Mouse (Mus musculus) embryo, embryonic 11.5 days (tissue): ENCODE measurements around the gene Osbpl2.
"Not testable (repeated sequence)": the region's sequence is repeated elsewhere in the genome, so short reads cannot be mapped to it uniquely, and the experiment has no call there.

Experiments used
- DNase-seq: peaks from one replicate; pipeline ENCODE4 v3.0.0-alpha.2; 2012; ENCODE audit warnings: low read depth, low spot score

The Osbpl2 gene

DNA sequence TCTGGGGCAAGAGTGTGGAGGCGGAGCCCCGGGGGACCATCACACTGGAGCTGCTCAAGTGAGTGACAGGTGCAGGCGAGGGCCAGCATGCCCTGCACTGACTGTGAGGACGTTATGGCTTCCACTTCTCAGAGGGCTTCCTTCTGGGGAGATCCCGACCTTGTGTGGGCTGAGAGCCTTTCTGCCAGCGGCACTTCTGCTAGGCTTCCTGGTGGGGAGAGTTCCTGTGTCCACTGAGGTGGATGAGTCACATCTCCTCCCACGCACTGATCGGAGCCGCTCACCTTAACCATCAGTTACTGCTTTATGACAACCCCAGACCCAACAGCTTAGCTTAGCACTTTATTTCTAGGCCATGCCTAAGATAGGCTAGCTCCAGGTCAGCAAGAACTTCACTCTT is 29.4 kb downstream of the Osbpl2 start:
- no peak for DNase-seq

DNA sequence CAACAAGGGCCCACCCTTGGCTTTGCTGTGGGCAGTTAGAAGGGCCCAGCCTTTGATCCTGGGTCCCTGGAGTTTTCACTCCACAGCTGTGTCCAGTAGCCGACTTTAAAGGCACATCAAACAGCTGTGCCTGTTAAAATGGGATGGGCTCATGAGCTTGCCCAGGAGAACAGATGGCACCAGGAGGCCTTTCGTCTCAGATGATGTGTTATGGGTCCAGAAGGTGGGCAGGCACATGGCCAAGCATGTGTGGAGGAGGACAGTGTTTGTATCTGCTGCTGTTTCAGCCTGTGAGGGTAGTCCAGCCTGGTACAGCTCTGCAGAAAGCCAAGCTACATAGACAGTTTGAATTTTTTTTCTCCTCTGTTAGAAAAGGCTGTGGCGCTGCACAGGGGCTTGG is 35.7 kb downstream of the Osbpl2 start:
- DNase-seq, result no peak

DNA sequence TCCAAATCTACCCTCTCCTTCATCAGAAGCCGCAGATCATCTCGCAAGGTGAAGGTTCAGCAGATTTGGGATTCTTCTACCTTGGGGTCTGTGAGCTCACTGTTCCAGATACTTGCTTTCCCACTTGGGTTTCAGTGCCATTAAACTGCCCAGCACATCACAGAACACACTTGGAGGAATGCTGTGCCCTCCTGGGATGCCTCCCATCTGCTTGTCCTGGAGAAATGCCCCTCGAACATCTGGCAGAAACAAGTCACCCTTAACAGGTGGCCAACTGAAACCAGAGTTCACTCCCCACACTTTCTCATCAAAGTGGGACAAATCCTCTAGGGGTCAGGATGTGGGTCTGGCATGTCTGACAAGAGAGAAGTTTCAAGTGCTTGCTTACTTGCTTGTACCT is 39.5 kb downstream of the Osbpl2 start:
- no peak for DNase-seq

DNA sequence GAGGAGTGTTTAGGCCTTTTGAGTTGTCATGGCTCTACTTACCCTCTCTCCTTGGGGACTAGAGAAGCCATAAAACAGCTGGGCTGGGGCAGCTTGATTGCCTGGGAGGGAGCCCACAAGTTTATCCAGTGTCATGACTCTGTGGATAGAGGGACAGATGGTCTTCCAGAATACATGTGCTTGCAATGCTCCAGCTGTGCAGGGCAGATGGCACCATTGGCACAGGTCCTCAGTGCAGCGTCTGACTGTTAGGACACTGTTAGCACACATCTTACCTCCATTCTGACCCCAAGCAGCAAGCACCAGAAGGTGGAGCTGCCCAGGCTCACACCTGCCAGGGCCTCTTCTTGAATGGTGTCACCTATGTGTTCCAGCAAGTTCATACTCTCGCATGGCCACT is 46.7 kb downstream of the Osbpl2 start:
- no peak for DNase-seq

DNA sequence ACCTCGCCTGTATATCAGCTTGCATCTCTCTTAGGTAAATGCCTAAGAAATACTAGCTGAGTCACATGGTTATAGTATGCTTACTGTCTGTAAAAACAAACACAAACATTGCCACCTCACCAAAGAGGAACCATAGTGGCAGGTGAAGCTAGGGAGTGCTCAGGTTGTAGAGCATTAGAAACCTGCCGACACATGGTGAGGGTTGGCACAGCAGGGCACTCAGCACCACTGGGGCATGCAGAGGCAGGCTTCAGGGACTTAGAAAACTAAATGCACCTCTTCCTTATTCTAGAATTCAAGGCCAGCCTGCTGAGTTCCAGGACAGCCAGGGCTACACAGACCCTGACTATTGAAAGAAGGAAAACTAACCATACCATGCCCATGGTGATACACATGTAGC is 47.8 kb downstream of the Osbpl2 start:
- no peak for DNase-seq

DNA sequence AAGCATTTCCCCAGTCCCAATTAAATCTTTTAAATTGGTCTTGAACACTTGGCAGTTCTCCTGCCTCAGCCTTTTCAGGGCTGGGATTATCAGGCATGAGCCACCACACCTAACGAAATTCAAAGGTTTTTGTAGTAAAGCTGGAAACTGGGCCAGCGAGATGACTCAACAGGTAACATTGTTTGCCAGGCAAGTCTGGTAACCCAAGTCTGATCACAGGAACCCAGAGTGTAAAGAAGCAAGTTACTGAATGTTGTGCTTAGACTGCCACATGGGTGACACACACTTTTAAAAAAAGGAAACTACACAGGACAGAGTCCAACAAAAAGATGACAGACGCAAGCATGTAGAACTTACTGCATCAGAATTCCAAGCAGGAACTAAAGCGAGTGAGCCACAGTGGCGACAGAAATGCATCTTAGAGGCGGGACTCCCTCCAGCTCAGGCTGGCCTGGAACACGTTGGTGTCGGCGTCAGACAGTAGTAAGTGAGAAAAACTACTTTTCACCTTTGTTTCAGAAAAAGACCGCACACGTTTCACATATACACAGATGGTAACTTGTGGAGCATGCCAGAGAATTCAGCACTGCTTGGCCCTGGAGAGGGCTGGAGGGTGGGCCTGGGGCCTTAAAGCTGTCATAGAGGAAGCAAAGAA is 51.2 kb downstream of the Osbpl2 start:
- no peak for DNase-seq

DNA sequence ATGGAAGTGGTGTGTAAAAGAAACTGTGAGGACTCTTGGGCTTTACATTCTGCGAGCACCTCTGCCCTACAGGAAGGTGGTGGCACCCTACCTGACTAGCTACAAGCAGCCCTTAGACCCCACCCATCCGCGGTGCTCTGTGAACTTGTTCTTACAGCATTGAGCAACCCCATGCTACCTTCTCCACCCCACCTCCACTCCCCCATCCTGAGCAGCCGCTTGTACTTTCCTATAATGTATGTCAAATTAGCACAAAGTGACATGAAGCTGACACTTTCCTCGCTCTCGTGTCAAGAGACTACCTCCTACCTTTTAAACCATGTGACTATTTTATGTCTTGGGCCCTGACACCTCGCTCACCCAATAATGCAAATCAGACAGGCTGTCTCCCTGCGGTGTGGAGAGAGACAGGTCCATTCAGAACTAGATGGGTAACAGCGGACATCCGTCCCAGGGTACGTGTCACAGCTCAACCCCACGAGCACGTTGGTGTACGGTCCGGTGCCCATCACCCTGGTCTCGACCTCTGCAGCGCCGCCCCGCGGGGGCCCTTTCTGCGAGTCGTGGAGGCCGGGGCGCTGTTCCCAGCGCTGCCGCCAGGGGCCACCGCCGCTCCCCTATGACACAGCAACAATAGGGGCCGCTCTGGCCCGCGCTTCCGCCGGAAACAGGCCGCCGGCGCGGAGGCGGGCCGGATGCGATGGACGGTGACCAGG is 51.9 kb downstream of the Osbpl2 start, which contains the start of gene Adrm1:
TSS of gene Adrm1 (plus strand) at position 680 of the 716 bp plus-strand sequence.
- peak; percentile 94 for DNase-seq

DNA sequence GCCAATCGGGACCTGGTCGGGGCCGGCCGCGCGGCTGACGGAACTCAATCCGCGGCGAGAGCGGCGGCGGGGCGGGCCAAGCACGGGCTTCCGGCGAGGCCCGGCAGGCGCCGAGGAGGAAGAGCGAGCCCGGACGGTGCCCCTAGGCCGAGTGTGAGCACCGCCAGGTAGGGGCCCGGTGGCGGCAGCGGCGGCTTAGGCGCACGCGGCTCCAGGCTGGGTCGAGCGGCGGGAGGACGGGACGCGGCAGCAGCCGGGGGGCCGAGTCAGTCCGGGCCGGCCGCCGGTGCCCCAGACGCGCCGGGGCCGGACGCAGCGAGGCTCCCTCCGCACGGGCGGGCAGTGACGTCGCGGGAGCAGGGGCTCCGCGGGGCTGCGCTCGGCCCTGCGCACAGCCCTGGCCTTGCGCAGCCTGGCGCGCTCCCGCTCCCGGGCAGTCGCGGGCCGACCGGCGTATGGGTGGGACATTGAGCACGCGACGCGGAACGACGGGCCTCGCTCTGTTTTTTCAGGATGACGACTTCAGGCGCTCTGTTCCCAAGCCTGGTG is 52.5 kb downstream of the Osbpl2 start:
- DNase-seq, result no peak

DNA sequence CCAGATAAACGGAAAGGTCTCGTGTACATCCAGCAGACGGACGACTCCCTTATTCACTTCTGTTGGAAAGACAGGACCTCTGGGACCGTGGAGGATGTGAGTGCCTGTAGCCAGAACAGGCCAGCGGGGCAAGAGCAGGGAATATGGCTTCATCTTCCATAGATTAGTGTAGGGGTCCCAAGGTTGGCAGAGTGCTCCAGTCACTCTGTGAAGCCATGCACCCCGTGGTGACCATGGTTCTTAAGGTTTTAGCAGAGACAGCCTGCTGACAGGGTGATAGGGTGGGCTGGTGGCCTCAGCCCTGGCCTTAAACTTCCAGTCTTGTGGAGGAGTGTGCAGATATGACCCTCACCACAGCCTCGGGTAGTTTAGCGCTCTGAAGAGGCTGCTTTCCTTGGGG is 53.0 kb downstream of the Osbpl2 start:
- no peak for DNase-seq

DNA sequence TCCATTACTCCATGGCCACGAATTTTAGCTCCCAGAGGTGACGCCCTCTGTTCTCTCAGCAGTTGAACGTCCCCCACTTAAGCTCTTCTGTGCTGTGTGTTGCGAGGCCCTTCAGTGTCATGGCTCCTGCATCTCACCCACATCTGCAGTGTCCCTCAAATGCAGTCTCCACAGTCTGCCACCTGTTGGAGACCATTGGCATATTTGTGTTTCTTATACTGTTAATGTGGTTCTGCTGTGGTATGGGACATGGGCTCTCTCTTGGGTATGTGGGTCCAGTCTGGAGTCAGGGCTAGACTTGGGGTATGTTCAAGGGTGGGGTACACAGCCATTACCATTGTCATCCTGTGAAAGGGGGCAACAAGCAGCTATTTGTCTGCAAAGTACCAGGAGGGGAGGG is 54.1 kb downstream of the Osbpl2 start:
- DNase-seq, result peak; percentile 11

DNA sequence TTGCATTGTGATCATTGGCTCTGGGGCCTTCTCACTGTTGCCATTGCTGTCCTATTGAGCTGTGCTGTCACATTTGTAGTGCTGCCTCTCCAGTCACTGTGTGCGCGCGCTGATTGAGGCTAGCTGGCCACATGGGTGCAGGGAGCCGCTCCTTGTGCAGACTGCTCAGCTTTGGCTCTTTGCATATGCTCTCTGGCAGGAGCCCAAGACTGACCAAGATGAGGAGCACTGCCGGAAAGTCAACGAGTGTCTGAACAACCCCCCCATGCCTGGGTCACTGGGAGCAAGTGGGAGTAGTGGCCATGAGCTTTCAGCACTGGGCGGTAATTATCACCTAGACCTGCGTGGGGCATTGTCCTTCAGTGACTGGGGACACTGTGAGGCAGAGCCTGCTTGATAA is 54.6 kb downstream of the Osbpl2 start:
- DNase-seq, result not testable (repeated sequence)

DNA sequence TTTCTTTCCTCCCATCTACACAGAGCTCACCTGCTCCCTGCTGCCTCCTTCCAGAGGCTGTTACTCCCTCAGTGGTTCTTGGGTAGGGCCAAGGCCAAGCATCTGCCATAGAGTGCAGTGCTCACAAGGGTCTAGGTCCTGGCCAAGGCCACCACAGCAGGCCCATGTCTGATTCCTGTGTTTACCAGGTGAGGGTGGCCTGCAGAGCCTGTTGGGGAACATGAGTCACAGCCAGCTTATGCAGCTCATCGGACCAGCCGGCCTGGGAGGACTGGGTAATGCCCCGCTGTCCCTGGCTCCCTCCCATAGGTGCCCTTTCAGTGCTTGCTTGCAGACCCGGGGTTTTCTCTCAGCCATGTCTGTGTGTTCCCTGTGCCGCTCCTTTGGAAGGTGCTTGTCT is 55.0 kb downstream of the Osbpl2 start:
- DNase-seq, result no peak

DNA sequence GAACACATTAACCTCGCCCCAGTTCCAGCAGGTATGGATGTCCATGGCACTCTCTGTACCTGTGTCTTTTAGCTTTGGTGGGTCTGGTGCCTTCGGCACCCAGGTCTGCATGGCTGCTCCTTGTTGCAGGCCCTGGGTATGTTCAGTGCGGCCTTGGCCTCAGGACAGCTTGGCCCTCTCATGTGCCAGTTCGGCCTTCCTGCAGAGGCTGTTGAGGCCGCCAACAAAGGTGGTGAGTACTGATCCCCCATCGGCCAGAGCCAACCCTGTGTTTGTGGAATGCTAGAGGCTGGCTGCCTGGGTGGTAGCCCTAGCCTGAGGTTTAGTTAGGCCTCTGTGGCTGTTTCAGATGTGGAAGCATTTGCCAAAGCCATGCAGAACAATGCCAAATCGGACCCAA is 56.6 kb downstream of the Osbpl2 start:
- DNase-seq, result no peak

DNA sequence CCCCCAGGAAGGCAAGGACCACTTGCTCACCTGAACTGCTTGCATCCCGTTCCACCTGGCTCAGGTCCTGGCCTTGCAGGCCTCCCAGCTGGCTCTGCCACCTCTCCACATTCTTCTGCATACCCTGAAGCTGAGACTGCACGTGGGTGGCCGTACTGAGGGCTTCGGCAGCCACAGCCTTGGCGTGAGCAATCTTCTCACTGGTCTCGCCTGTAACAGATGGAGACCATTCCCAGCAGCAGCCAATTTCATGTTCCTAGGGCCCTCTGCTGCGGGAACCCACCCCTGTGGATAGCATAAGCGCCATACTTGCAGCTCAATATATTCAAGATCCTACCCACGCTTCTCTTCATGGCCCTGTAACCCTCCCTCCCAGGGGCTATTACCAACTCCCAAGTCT is 62.4 kb downstream of the Osbpl2 start:
- no peak for DNase-seq

DNA sequence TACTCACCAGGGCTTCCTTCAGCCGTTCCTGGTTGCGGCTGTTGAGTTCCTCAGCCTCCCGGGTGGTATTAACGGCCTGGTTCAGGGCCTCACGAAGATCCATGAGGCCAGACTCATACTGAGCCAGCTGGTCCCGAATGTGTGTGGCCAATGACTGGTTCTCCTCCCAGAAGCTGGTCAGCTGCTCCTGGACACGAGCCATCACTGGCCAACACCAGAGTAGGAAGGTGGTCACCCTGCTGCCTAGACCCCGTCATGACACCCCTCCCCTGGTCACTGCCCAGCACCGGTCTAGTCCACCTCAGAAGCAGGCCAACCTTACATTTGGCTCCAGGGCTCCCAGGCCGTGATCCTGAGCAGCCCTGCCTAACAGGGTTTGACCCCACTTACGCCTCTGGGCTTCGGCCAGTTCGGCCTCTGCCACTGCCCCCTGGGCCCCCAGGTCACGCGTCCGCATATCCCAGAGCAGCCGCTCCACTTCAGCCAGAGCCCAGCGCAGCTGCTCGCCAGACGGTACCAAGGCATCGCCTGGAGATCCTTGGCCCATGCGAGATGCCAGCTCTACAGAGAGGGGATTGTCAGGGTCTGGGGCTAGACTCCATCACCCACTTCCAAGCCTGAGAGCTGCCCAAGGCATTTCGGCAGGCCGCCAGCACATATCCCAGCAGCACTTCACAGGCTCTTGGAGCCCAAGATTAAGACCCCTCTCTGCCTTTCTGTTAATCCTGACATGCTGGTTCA is 65.1 kb downstream of the Osbpl2 start:
- no peak for DNase-seq

DNA sequence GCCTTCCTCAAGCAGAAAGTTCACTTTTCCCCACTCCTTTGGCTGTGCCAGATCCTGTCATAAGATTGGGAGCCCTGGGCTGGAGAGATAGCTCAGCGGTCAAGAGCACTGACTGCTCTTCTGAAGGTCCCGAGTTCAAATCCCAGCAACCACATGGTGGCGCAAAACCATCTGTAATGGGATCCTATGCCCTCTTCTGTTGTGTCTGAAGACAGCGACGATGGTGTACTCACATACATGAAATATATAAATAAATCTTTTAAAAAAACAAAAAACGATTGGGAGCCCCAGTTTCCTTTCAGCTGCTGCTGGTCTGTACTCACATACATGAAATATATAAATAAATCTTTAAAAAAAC is 65.6 kb downstream of the Osbpl2 start:
- no peak for DNase-seq

DNA sequence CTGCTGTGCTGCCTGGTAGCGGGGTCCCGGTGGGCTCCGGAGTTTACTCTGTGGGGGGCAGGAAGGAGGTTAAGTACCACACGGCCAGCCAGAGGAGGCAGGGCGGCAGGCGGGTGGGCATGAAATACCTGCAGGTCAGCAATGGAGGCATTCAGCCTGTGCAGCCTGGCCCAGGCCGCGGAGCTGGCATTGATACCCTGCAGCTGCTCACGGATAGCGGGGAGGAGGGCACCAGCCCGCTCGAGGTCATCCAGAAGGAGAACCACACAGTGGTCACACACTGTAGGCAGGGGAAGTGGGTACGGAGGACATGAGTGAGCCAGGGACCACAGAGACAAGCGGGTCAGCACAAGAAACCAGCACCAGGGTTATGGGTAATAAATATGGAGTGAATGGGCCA is 66.6 kb downstream of the Osbpl2 start:
- DNase-seq, result no peak

DNA sequence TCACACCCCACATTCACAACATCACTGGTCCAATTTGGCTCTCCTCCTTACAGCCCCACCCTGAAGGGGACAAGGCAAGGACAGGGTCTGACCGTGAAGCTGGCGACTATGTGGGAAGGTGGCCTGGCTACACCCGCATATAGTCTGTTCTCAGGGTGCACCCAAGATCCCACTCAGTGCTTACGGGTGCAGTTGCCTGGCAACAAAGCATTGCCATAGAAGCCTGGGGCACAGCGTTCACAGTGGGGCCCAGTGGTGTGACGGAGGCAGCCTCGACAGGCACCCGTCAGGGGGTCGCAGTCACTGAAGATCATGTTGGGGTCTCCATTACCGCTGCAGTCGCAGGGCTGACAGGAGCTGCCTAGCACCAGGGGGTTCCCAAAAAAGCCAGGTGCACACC is 68.3 kb downstream of the Osbpl2 start:
- no peak for DNase-seq

DNA sequence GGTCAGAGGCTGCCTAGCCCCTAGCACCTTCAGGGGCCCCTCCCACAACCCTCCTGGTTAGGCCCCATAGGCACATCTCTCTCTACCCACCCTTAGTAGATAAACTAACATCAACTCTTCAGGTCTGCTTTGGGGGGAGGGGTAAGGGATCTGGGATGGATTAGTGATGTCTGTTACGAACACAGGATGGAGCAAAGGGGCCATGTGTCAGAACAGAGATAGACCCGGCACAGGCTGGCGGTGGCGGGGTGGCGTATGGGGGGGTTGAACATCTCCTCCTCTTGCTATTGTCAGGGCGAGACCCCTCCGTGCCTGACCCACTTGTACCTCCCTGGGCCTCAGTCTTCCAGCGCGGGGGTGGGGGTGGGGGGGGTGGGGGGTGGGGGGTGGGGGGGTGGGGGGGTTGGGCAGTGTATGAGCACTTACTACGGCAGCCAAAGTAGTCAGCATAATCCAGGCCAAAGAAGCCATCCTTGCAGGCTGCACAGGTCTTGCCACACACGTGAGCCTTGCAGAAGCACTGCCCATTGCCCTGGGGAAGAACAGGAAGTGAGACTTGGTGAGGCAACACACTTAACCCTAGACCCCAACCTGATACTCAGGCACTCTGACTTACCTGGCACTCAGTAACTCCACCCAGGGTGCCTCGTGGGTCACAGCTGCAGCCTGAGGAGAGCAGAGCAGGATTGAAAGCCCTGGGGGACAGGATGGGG is 77.7 kb downstream of the Osbpl2 start:
- DNase-seq, result no peak

DNA sequence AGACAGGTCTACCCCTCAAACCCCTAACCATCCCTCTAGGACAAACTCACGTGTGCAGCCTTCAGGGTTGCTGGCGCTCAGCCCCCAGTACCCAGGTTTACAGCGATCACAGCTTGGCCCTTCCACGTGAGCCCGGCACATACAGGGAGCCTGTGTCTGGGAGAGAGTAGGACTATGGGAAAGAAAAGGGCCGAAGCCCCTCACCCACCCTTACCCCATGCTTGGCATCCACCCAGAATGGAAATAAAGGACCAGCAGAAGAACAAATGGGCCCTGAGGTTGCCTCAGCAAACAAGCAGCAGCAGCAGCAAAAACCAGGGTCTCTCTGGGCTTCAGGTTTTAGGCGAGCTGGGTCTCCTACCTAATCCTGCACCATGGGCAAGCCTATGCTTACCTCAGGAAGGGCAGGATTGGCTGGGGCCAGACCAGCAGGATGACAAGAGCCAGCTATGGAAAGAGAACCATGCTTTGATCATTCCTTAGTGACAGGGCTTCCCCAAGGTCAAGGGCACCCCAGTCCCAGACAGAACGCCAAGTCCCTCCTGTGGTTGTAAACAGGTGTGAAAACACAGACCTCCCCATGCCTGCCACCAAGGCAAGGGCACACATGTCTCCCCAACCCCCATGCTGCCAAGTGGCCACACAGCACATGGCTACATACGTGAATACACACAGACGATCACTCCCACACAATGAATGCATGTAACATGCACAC is 78.4 kb downstream of the Osbpl2 start:
- no peak for DNase-seq

DNA sequence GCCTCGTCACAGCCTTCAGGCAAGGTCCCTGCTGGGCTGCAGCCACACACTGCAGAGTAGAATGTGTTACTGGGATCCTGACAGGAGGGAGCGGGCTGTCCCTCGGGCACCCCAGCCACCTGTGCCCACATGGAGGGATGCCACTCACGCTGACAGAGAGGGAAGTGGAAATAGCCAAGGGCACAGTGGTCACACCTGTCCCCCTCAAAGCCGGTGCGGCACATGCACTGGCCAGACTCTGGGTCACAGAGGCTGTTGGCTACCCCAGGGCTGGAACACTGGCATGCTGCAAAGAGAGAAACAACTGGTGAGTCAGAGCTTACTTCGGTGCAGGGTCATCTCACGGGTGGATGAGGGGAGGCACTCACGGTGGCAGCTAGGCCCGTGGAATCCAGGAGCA is 79.7 kb downstream of the Osbpl2 start:
- no peak for DNase-seq
